Mouse (Mus musculus) small intestine, adult 2 months (tissue): ENCODE data around the gene Kif19a.

Source experiments
- CTCF ChIP-seq: fragments of 200-500 bp; IDR thresholded peaks from 2 replicates; pipeline ENCODE4 v1.5.1; 2012; ENCODE audit warnings: low read depth, mild to moderate bottlenecking, control low read depth, inconsistent platforms, low read length, moderate library complexity, mixed read lengths; ENCODE audit not compliant: insufficient replicate concordance, insufficient read length; ENCODE audit errors: extremely low read depth
- POLR2A ChIP-seq: fragments of 200-500 bp; IDR thresholded peaks from 2 replicates; pipeline ENCODE4 v1.6.1; 2012; ENCODE audit warnings: low read depth, mild to moderate bottlenecking, control low read depth, inconsistent platforms, low read length, moderate library complexity

DNA sequence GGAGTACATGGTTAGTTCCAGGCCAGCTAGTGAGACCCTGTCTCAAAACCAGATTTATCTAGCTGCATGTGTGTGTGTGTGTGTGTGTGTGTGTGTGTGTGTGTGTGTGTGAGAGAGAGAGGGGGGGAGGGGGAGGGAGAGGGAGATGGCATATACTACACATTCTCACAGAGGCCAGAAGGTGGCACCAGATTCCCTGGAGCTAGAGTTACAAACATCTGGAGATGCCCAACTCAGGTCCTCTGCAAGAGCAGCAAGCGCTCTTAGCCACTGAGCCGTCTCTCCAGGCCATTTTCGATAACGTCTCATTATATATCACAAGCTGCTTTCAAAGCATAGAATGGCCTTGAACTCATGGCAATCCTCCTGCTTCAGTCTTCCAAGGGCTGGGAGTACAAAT lies 33.5 kb upstream of the Kif19a start:
- TF ChIP-seq CTCF (no peak), POLR2A (no peak)
